Mouse (Mus musculus): Measurements from ENCODE around the gene Herc6.

- TF ChIP-seq CTCF (IDR thresholded peaks at IDR 0.05; ENCODE audit: low read depth): peak; percentile 49
- TF ChIP-seq EP300 (IDR thresholded peaks at IDR 0.05; ENCODE audit: low read depth): no peak
These were observed 110.9 kb downstream of the Herc6 start, which contains the start of gene Pyurf for GRCm38 (mm10) chr6:57691467-57692261.
